Mouse (Mus musculus) stomach, embryonic 16.5 days (tissue): ENCODE data around the gene Atp6v1fnb. TPM values are rescaled to one million over a fixed set of nuclear protein-coding genes. Genes with fewer than 3 reads are reported as not detected.

Experiments
- ATAC-seq: fragments of 200-750 bp; cut with Nextera tagmentation; 2 replicates; pipeline ENCODE4 v1.8.0; 2017; ENCODE audit warnings: moderate number of reproducible peaks, moderate TSS enrichment; ENCODE audit not compliant: insufficient read depth, low FRiP score
- H3K27ac ChIP-seq: fragments of 300-500 bp; sonication (generic); 2 replicates; pipeline ENCODE4 v1.5.1; 2014; ENCODE audit warnings: low read length
- H3K27me3 ChIP-seq: fragments of 300-500 bp; sonication (generic); 2 replicates; pipeline ENCODE4 v1.6.1; 2014; ENCODE audit warnings: low read length, control low read depth, mixed read lengths; ENCODE audit not compliant: control insufficient read depth, insufficient read depth
- H3K36me3 ChIP-seq: fragments of 300-500 bp; sonication (generic); 2 replicates; pipeline ENCODE4 v1.6.1; 2014; ENCODE audit warnings: low read length; ENCODE audit not compliant: control insufficient read depth, insufficient read depth
- H3K4me1 ChIP-seq: fragments of 300-500 bp; sonication (generic); 2 replicates; pipeline ENCODE4 v1.6.1; 2014; ENCODE audit warnings: low read length, control low read depth, mixed read lengths; ENCODE audit not compliant: control insufficient read depth, insufficient read depth
- H3K4me2 ChIP-seq: fragments of 300-500 bp; sonication (generic); 2 replicates; pipeline ENCODE4 v1.6.1; 2014; ENCODE audit warnings: low read depth, low read length, mixed read lengths
- H3K4me3 ChIP-seq: fragments of 300-500 bp; sonication (generic); replicated peaks from 2 replicates; pipeline ENCODE4 v1.5.1; 2014; ENCODE audit warnings: mild to moderate bottlenecking, low read length
- H3K9ac ChIP-seq: fragments of 300-500 bp; sonication (generic); 2 replicates; pipeline ENCODE4 v1.6.1; 2014; ENCODE audit warnings: low read length
- H3K9me3 ChIP-seq: fragments of 300-500 bp; sonication (generic); replicated peaks from 2 replicates; pipeline ENCODE4 v1.6.1; 2016; ENCODE audit warnings: low read length, control low read depth; ENCODE audit not compliant: control insufficient read depth
- WGBS: fragments of 180-500 bp; shearing (Covaris S2); extraction: QIAGEN DNeasy Blood & Tissue Kit; methylation state at CpG from one replicate; pipeline ENCODE4 v1.1.7; 2014; 5-methylcytosine and 5-hydroxymethylcytosine counted together
- polyA plus RNA-seq: library from polyadenylated mRNA; unstranded; fragments of >200 nt; fragmentation: Nextera tagmentation; extraction: Ambion mirVana; gene quantifications from 2 replicates; pipeline ENCODE4 v1.2.1, GENCODE M21; 2015

Gene Atp6v1fnb
- polyA plus RNA-seq = not detected in 2 replicates

GRCm38 (mm10) chr6:29471137-29471536, at the start of gene Atp6v1fnb:
Gene Atp6v1fnb, plus strand, starts transcription at chr6:29471437.
- H3K9ac ChIP-seq = no peak within 1 kb of the TSS
- no peak within 1 kb of the TSS for H3K27ac ChIP-seq
- no peak within 1 kb of the TSS for H3K4me2 ChIP-seq
- no peaks in the 10 kb centered on the region for H3K9me3 ChIP-seq
- no peak for ATAC-seq
- peaks cover 12% of the 10 kb centered on the region; the same call in 1 of the 2 replicates for H3K4me1 ChIP-seq
- H3K4me3 ChIP-seq = no peak within 1 kb of the TSS
- no peaks in the 10 kb centered on the region for H3K27me3 ChIP-seq
- WGBS = 95% methylated on average over 4 of the region's 4 CpGs
- H3K36me3 ChIP-seq = peaks cover 11% of the 10 kb centered on the region; the same call in 1 of the 2 replicates

GRCm38 (mm10) chr6:29425118-29425517, 46.1 kb upstream of the Atp6v1fnb start:
- 87% methylated on average over 8 of the region's 8 CpGs for WGBS
- Histone ChIP-seq H3K4me1 (no peaks in the 10 kb centered on the region), H3K9ac (no peak overlapping the region), H3K4me3 (no peak overlapping the region), H3K27me3 (no peaks in the 10 kb centered on the region), H3K9me3 (no peaks in the 10 kb centered on the region), H3K36me3 (no peaks in the 10 kb centered on the region), H3K4me2 (no peak overlapping the region), H3K27ac (no peak overlapping the region)
- no peak for ATAC-seq

- no peak for ATAC-seq
- WGBS = 66% methylated on average over 6 of the region's 6 CpGs
These were observed 44.9 kb upstream of the Atp6v1fnb start for GRCm38 (mm10) chr6:29426331-29426730.

GRCm38 (mm10) chr6:29428171-29428570, 43.1 kb upstream of the Atp6v1fnb start:
- no peaks in the 10 kb centered on the region for H3K9me3 ChIP-seq
- H3K27ac ChIP-seq = no peak overlapping the region
- no peaks in the 10 kb centered on the region for H3K36me3 ChIP-seq
- 66% methylated on average over 4 of the region's 4 CpGs for WGBS
- peaks cover 9% of the 10 kb centered on the region; the same call in 1 of the 2 replicates for H3K27me3 ChIP-seq
- no peak for ATAC-seq
- H3K9ac ChIP-seq = no peak overlapping the region
- no peaks in the 10 kb centered on the region; the same call in 1 of the 2 replicates for H3K4me1 ChIP-seq
- H3K4me3 ChIP-seq = no peak overlapping the region
- H3K4me2 ChIP-seq = no peak overlapping the region

More at GRCm38 (mm10) chr6:29426331-29426730, 44.9 kb upstream of the Atp6v1fnb start:
- H3K27me3 ChIP-seq = no peaks in the 10 kb centered on the region
- H3K4me1 ChIP-seq = no peaks in the 10 kb centered on the region
- no peaks in the 10 kb centered on the region for H3K36me3 ChIP-seq
- H3K9me3 ChIP-seq = no peaks in the 10 kb centered on the region
- H3K4me2 ChIP-seq = no peak overlapping the region
- H3K4me3 ChIP-seq = no peak overlapping the region
- no peak overlapping the region for H3K9ac ChIP-seq
- H3K27ac ChIP-seq = no peak overlapping the region

GRCm38 (mm10) chr6:29430681-29431420, 40.4 kb upstream of the Atp6v1fnb start:
- peaks cover 6% of the 10 kb centered on the region for H3K4me1 ChIP-seq

GRCm38 (mm10) chr6:29431473-29431872, 39.8 kb upstream of the Atp6v1fnb start:
- Histone ChIP-seq H3K4me2 (no peak overlapping the region), H3K4me3 (no peak overlapping the region), H3K9ac (no peak overlapping the region), H3K27me3 (peaks cover 11% of the 10 kb centered on the region), H3K9me3 (no peaks in the 10 kb centered on the region), H3K27ac (no peak overlapping the region), H3K36me3 (no peaks in the 10 kb centered on the region), H3K4me1 (peaks cover 11% of the 10 kb centered on the region)
- 38% methylated on average over 5 of the region's 5 CpGs for whole genome bisulfite sequencing
- no peak for ATAC-seq

More at GRCm38 (mm10) chr6:29430681-29431420, 40.4 kb upstream of the Atp6v1fnb start:
- Histone ChIP-seq H3K27ac (no peak overlapping the region), H3K36me3 (no peaks in the 10 kb centered on the region), H3K9me3 (no peaks in the 10 kb centered on the region), H3K9ac (no peak overlapping the region), H3K4me2 (no peak overlapping the region), H3K4me3 (no peak overlapping the region), H3K27me3 (peaks cover 11% of the 10 kb centered on the region)
- 52% methylated on average over 15 of the region's 15 CpGs for WGBS
- no peak for ATAC-seq

- Histone ChIP-seq H3K36me3 (no peaks in the 10 kb centered on the region), H3K4me3 (no peak overlapping the region), H3K9ac (no peak overlapping the region), H3K27me3 (peaks cover 11% of the 10 kb centered on the region), H3K4me1 (peaks cover 16% of the 10 kb centered on the region), H3K4me2 (no peak overlapping the region), H3K27ac (no peak overlapping the region; the same call in 1 of the 2 replicates), H3K9me3 (no peaks in the 10 kb centered on the region)
- 50% methylated on average over 3 of the region's 3 CpGs for WGBS
- no peak for ATAC-seq
These were observed 39.1 kb upstream of the Atp6v1fnb start for GRCm38 (mm10) chr6:29432156-29432555.

GRCm38 (mm10) chr6:29432676-29433037, 38.6 kb upstream of the Atp6v1fnb start:
- no peak overlapping the region for H3K27ac ChIP-seq
- H3K4me3 ChIP-seq = peak overlapping the region; percentile 68
- H3K9ac ChIP-seq = peak overlapping the region; percentile 83
- H3K9me3 ChIP-seq = no peaks in the 10 kb centered on the region
- H3K4me1 ChIP-seq = peaks cover 16% of the 10 kb centered on the region
- H3K36me3 ChIP-seq = no peaks in the 10 kb centered on the region
- H3K4me2 ChIP-seq = peak overlapping the region; percentile 72
- ATAC-seq = no peak
- H3K27me3 ChIP-seq = peaks cover 11% of the 10 kb centered on the region

- WGBS = under 1% methylated on average over 66 of the region's 77 CpGs
These were observed 38.0 kb upstream of the Atp6v1fnb start, which contains the start of gene Flnc for GRCm38 (mm10) chr6:29433038-29433803. Gene Flnc, plus strand, starts transcription at chr6:29433256.

More at GRCm38 (mm10) chr6:29433038-29433803, 38.0 kb upstream of the Atp6v1fnb start, which contains the start of gene Flnc:
- ATAC-seq = peak; percentile 44; the same call in 1 of the 2 replicates
- Histone ChIP-seq H3K4me1 (peaks cover 16% of the 10 kb centered on the region), H3K27me3 (peaks cover 11% of the 10 kb centered on the region), H3K9me3 (no peaks in the 10 kb centered on the region), H3K4me3 (peak within 1 kb of the TSS; percentile 68), H3K27ac (peak within 1 kb of the TSS; percentile 93), H3K36me3 (no peaks in the 10 kb centered on the region), H3K9ac (peak within 1 kb of the TSS; percentile 83), H3K4me2 (peak within 1 kb of the TSS; percentile 72)
